Mouse (Mus musculus) right cerebral cortex, postnatal 10 days (tissue): ENCODE results near the gene Dppa3.

Experiments used
- DNase-seq, 2 experiments: peaks; one replicate each; pipeline ENCODE4 v3.0.0; 2021; ENCODE audit warnings: low spot score in 2 of 2

Gene Dppa3

DNA sequence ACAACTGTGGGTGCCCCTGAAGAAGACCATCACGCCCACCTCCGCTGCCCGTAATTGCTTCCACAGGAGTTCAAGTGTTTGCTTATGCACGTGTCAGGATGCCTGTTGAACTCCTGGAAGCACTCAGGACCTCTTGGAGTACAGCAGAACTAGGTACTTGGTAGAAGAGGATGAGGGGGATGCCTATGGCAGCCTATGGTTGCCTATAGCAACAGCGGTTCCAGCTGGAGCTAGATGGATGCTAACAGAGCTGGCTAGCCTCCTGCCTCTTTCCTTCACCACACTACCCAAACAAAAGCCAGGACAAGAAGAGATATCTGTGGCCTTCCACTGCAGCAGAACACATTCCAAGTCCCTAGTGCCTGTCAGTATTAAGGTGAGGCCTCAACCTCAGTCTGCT is 41.5 kb downstream of the Dppa3 start:
- DNase-seq, result no peak

DNA sequence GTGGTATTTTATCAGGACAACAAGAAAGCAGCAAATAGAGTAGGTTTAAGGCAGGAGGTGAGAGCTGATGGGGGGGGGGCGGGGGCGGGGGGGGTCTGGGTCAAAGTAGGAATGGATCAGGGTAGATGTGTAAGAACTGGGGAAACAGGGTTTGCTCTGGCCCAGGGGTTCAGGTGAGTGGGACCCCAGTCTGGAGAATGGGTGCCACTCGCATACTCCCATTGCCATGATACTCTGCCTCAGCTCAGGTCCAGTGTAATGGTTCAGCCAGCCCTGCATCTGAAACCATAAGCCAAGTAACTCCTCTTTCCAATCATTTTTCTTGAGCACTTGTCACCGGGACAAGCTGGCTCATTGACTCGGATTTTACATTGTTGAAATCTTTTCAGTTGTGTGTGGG is 42.6 kb downstream of the Dppa3 start:
- DNase-seq, result no peak

DNA sequence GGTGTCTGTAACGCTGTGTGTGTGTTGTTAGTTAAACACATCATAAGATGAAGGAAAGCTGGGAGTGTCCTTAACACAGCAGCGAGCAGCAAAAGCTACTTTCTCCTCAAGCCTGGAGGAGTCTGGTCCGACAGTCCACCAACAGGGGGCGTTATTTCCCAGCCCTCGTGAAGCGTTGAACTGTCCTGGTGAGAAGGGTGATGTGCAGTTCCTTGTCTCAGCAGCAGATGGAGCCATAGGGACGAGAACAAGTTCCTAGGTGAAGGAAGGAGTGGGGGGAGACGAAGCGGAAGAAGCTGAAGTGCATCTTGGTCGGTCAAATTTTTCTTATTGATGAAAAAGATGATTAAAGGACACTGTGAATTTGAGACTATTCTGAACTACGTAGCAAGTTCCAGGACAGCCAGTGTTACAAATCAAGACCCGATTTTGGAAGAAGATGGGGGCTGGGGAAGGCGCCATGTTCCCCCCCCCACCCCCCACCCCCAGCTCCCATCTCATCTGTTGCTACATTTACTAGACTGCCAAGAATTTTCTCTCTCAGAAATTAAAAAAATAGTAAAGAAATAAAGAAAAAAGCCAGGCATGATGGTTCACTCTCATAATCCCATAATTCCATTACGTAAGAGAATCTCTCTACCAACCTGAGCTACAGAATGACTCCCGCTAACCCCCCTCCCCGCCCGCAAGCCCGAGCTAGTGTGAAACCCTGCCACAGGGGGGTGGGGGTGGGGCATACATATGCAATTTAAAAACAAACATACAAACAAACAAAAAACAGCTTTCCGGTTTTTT is 43.4 kb downstream of the Dppa3 start:
- peak; percentile 97 to 98 for DNase-seq

DNA sequence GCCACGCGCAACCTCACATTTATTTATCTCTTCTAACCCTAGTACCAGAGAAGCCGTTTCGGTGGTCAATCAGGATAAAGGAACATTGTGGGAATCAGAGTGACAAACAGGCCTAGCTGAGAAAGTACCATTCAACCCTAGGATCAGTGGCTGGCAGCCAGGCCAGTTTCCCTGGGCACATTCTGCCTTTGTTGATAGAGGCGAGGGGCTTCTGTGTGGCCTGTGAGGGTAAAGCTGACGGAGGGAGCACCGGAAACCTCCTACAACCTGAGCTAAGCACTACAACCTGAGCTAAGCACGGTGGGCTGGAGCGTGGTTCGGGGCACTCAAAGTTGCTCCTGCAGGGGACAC is 44.0 kb downstream of the Dppa3 start:
- peak; percentile 29 to 33 for DNase-seq

DNA sequence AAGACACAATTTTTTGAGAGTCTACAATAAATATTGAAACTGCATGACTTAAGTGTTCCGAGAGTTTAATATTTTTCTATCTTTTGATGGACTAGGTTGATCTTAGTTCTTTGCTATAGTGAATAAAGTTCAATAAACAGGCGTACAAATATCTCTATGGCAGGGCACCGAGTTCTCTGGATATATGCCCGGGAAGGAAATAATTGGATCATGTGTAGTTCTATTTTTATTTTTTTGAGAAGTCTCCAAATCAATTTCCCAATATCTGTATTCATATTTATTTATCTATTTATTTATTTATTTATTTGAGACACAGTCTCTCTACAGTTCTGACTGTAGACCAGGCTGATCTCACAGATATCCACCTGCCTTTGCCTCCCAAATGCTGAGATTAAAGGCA is 44.6 kb downstream of the Dppa3 start:
- no peak for DNase-seq

DNA sequence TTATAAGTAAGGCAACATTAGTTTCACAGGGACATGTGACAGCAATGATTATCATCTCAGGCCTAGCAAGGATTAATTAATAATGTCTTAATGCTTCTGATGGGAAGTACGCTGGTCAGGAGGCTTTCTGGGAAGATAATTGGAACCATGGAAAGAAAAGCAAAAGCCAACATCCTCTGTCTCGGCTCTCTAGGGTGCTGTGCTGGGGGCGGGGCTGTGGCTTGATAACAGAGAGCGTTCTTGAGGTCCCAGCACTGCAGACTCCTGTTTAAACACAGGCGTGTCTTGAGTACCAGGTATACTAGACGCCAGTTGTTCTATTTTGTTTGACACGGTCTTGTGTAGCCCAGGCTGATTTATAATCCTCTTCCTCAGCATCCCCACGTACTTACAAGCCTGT is 46.5 kb downstream of the Dppa3 start:
- DNase-seq, result no peak
